Mouse (Mus musculus): ENCODE results near the gene Gm5485. TPM values are rescaled to one million over a fixed set of nuclear protein-coding genes. Genes with fewer than 3 reads are reported as not detected.

Gm5485 gene
- polyA plus RNA-seq, 1 experiment from 2014 or later, result not detected

- no peaks in the 10 kb centered on the region for H3K9me3 ChIP-seq (ENCODE audit: control insufficient read depth, low read length)
- WGBS, result 85% methylated on average over 5 of the region's 5 CpGs
- H3K36me3 ChIP-seq (ENCODE audit: control insufficient read depth, insufficient read depth, low read length), result no peaks in the 10 kb centered on the region
- H3K4me1 ChIP-seq (replicated peaks; ENCODE audit: control insufficient read depth, insufficient read depth, low read length), result no peaks in the 10 kb centered on the region
- H3K27ac ChIP-seq (ENCODE audit: low read length), result no peak overlapping the region
- H3K9ac ChIP-seq (ENCODE audit: low read length), result no peak overlapping the region
- no peaks in the 10 kb centered on the region for H3K27me3 ChIP-seq (ENCODE audit: control insufficient read depth, insufficient read depth, low read depth, low read length)
- no peak overlapping the region for H3K4me3 ChIP-seq (ENCODE audit: low read length)
- ATAC-seq (ENCODE audit: low read depth), result no peak
- H3K4me2 ChIP-seq (ENCODE audit: low read depth, low read length), result no peak overlapping the region
Measured at GRCm38 (mm10) chr16:48355716-48356115, 56.5 kb downstream of the Gm5485 start.

Other genes with a start within 250 kb of the Gm5485 start
- gene Dppa4, start 128.7 kb downstream of the Gm5485 start, polyA plus RNA-seq (2015; fragmentation: Nextera tagmentation; extraction: Ambion mirVana), result not detected in 2 replicates
- 0.15 and 0.18 TPM in 2 replicates for gene Dppa2, start 108.5 kb downstream of the Gm5485 start, polyA plus RNA-seq (2015; fragmentation: Nextera tagmentation; extraction: Ambion mirVana)
- 0.23 and 0.52 TPM in 2 replicates for gene Morc1, start 18.8 kb upstream of the Gm5485 start, polyA plus RNA-seq (2015; fragmentation: Nextera tagmentation; extraction: Ambion mirVana)